Mouse (Mus musculus): ENCODE data around the gene Hsf2bp.

The Hsf2bp gene

GRCm38 (mm10) chr17:31904036-31904435 lies 132.1 kb downstream of the Hsf2bp start:
- peak in 1 of 2 experiments; percentile 64 for DNase-seq

GRCm38 (mm10) chr17:31902630-31903198 lies 133.4 kb downstream of the Hsf2bp start:
- peak in 1 of 2 experiments; percentile 33 for DNase-seq

GRCm38 (mm10) chr17:31901461-31902204 lies 134.5 kb downstream of the Hsf2bp start:
- peak; percentile 56 to 83 for DNase-seq

- no peak for DNase-seq
Measured at GRCm38 (mm10) chr17:31898941-31899340, 137.2 kb downstream of the Hsf2bp start.

- DNase-seq, result peak; percentile 72 to 93
Measured at GRCm38 (mm10) chr17:31897186-31897793, 138.9 kb downstream of the Hsf2bp start.

GRCm38 (mm10) chr17:31896751-31897150 lies 139.4 kb downstream of the Hsf2bp start:
- DNase-seq, result peak in 1 of 2 experiments; percentile 67

GRCm38 (mm10) chr17:31896311-31896710 lies 139.8 kb downstream of the Hsf2bp start:
- DNase-seq, result peak in 1 of 2 experiments; percentile 28
